Mouse (Mus musculus) MN1 (cell line): ENCODE data around the gene Pcgf3.

ENCODE experiments used
- DNase-seq: peaks from one replicate; pipeline ENCODE4 v3.0.0-alpha.2; 2016; ENCODE audit warnings: low spot score

The Pcgf3 gene

GRCm38 (mm10) chr5:108554041-108554440, 93.0 kb downstream of the Pcgf3 start:
- DNase-seq, result no peak
